Mouse (Mus musculus) liver, embryonic 14.5 days (tissue): ENCODE results near the gene Pawr. TPM values are rescaled to one million over a fixed set of nuclear protein-coding genes. Genes with fewer than 3 reads are reported as not detected.

ENCODE experiments used
- ATAC-seq: fragments of 200-750 bp; cut with Nextera tagmentation; 2 replicates; pipeline ENCODE4 v1.8.0; 2017; ENCODE audit warnings: moderate number of reproducible peaks, mild to moderate bottlenecking, moderate library complexity; ENCODE audit not compliant: insufficient read depth
- DNase-seq, 3 experiments: peaks; one replicate each; pipeline ENCODE4 v3.0.0-alpha.2; 2012 to 2013; ENCODE audit warnings: low read depth in 3 of 3, low spot score in 3 of 3
- H3K27ac ChIP-seq: fragments of 300-500 bp; sonication (generic); 2 replicates; pipeline ENCODE4 v1.5.1; 2014; ENCODE audit warnings: moderate library complexity, mild to moderate bottlenecking, control low read depth, inconsistent platforms
- H3K27me3 ChIP-seq: fragments of 300-500 bp; sonication (generic); 2 replicates; pipeline ENCODE4 v1.6.1; 2014; ENCODE audit warnings: mild to moderate bottlenecking, low read length, moderate library complexity; ENCODE audit not compliant: control insufficient read depth, insufficient read depth
- H3K36me3 ChIP-seq: fragments of 300-500 bp; sonication (generic); replicated peaks from 2 replicates; pipeline ENCODE4 v1.6.1; 2014; ENCODE audit warnings: low read depth; ENCODE audit not compliant: control insufficient read depth, insufficient read depth
- H3K4me1 ChIP-seq, 2 experiments: fragments of 200-500 bp in 1 of 2; fragments of 300-500 bp in 1 of 2; sonication (generic) in 1 of 2; replicated peaks; 2 replicates each; pipeline ENCODE4 v1.6.1; 2012 to 2014; ENCODE audit warnings: antibody characterized with exemption in 1 of 2, inconsistent platforms in 1 of 2, low read length in 1 of 2; ENCODE audit not compliant: control insufficient read depth in 2 of 2, insufficient read depth in 2 of 2
- H3K4me2 ChIP-seq: fragments of 300-500 bp; sonication (generic); 2 replicates; pipeline ENCODE4 v1.6.1; 2014; ENCODE audit warnings: low read depth, mild to moderate bottlenecking, control low read depth, moderate library complexity
- H3K4me3 ChIP-seq, 2 experiments: fragments of 200-500 bp in 1 of 2; fragments of 300-500 bp in 1 of 2; sonication (generic) in 1 of 2; 2 replicates each; pipeline ENCODE4 v1.5.1; 2012 to 2014; ENCODE audit warnings: low read depth in 2 of 2, low read length in 2 of 2, mild to moderate bottlenecking in 2 of 2, control low read depth in 1 of 2, inconsistent platforms in 1 of 2, moderate library complexity in 1 of 2; ENCODE audit not compliant: insufficient read depth in 1 of 2
- H3K9ac ChIP-seq: fragments of 300-500 bp; sonication (generic); replicated peaks from 2 replicates; pipeline ENCODE4 v1.6.1; 2014; ENCODE audit warnings: mild to moderate bottlenecking, control low read depth, moderate library complexity
- H3K9me3 ChIP-seq: fragments of 300-500 bp; sonication (generic); 2 replicates; pipeline ENCODE4 v1.6.1; 2016; ENCODE audit warnings: low read length, mixed read lengths; ENCODE audit not compliant: control insufficient read depth
- CTCF ChIP-seq: IDR thresholded peaks from 2 replicates; pipeline ENCODE4 v1.5.1; 2016; ENCODE audit warnings: antibody characterized with exemption, low read depth, control low read depth
- EP300 ChIP-seq: IDR thresholded peaks from 2 replicates; pipeline ENCODE4 v1.6.1; 2016; ENCODE audit warnings: antibody characterized with exemption, low read depth
- WGBS: fragments of 180-500 bp; shearing (Covaris S2); extraction: QIAGEN DNeasy Blood & Tissue Kit; methylation state at CpG from one replicate; pipeline ENCODE4 v1.1.7; 2014; ENCODE audit not compliant: insufficient replicate concordance; 5-methylcytosine and 5-hydroxymethylcytosine counted together
- polyA plus RNA-seq, 2 experiments: library from polyadenylated mRNA; depleted of rRNA in 1 of 2; stranded (reverse) in 1 of 2; unstranded in 1 of 2; fragments of >200 nt; fragmentation: Nextera tagmentation in 1 of 2; extraction: Ambion mirVana in 1 of 2; gene quantifications; 2 replicates each; pipeline versions ENCODE4 v1.2.1 to v1.2.3; 2012 to 2014

Gene Pawr
- polyA plus RNA-seq (2012; rRNA removed) (2.0 and 3.7 TPM in 2 replicates), polyA plus RNA-seq (2014; fragmentation: Nextera tagmentation; extraction: Ambion mirVana) (4.4 and 5.0 TPM in 2 replicates)

GRCm38 (mm10) chr10:108331784-108332561 is at the start of gene Pawr:
Gene Pawr, plus strand, starts transcription at chr10:108332121.
- ATAC-seq (peak; percentile 88), DNase-seq (peak; percentile 53 to 68 (median 67))
- Histone ChIP-seq H3K4me2 (peak within 1 kb of the TSS; percentile 73), H3K27ac (no peak within 1 kb of the TSS), H3K36me3 (no peaks in the 10 kb centered on the region), H3K4me1 (peaks cover 0 to 8% of the 10 kb centered on the region in 2 experiments; a peak in 2 of 4 replicates), H3K27me3 (peaks cover 31% of the 10 kb centered on the region), H3K4me3 (peak within 1 kb of the TSS; percentile 63 to 76), H3K9me3 (no peaks in the 10 kb centered on the region), H3K9ac (peak within 1 kb of the TSS; percentile 64)
- under 1% methylated on average over 72 of the region's 85 CpGs for WGBS
- no peak for TF ChIP-seq EP300
- no peak for TF ChIP-seq CTCF

GRCm38 (mm10) chr10:108282351-108282750 is 49.6 kb upstream of the Pawr start:
- no peak overlapping the region for H3K4me2 ChIP-seq
- WGBS, result 52% methylated on average over 6 of the region's 6 CpGs
- no peak overlapping the region for H3K9ac ChIP-seq
- H3K4me3 ChIP-seq, result no peak overlapping the region
- no peaks in the 10 kb centered on the region for H3K27me3 ChIP-seq
- no peaks in the 10 kb centered on the region for H3K4me1 ChIP-seq
- ATAC-seq, result peak; percentile 72
- H3K27ac ChIP-seq, result no peak overlapping the region
- no peaks in the 10 kb centered on the region for H3K9me3 ChIP-seq
- H3K36me3 ChIP-seq, result peaks cover 7% of the 10 kb centered on the region
- DNase-seq, result peak in 1 of 3 experiments; percentile 10
- TF ChIP-seq CTCF, result no peak
- TF ChIP-seq EP300, result no peak

- H3K4me2 ChIP-seq, result no peak overlapping the region
- no peak overlapping the region for H3K4me3 ChIP-seq
- no peak overlapping the region for H3K27ac ChIP-seq
- peaks cover 4% of the 10 kb centered on the region for H3K36me3 ChIP-seq
- 84% methylated on average over 2 of the region's 2 CpGs for WGBS
- no peak for ATAC-seq
- no peaks in the 10 kb centered on the region for H3K27me3 ChIP-seq
- H3K9me3 ChIP-seq, result no peaks in the 10 kb centered on the region
- H3K4me1 ChIP-seq, result no peaks in the 10 kb centered on the region
- no peak overlapping the region for H3K9ac ChIP-seq
- no peak for TF ChIP-seq EP300
- no peak for TF ChIP-seq CTCF
- no peak for DNase-seq
Measured at GRCm38 (mm10) chr10:108283418-108283817, 48.5 kb upstream of the Pawr start.

GRCm38 (mm10) chr10:108283837-108284236 is 48.1 kb upstream of the Pawr start:
- no peaks in the 10 kb centered on the region for H3K4me1 ChIP-seq
- H3K4me2 ChIP-seq, result no peak overlapping the region
- no peaks in the 10 kb centered on the region for H3K9me3 ChIP-seq
- no peak for DNase-seq
- TF ChIP-seq EP300 (no peak), CTCF (no peak)
- no peak overlapping the region for H3K4me3 ChIP-seq
- H3K9ac ChIP-seq, result no peak overlapping the region
- no peak overlapping the region for H3K27ac ChIP-seq
- ATAC-seq, result no peak
- no peaks in the 10 kb centered on the region for H3K27me3 ChIP-seq
- H3K36me3 ChIP-seq, result peaks cover 4% of the 10 kb centered on the region
- WGBS, result 72% methylated on average over 4 of the region's 4 CpGs

- TF ChIP-seq CTCF (no peak), EP300 (no peak)
- H3K36me3 ChIP-seq, result peaks cover 4% of the 10 kb centered on the region
- no peak for ATAC-seq
- H3K4me2 ChIP-seq, result no peak overlapping the region
- H3K27me3 ChIP-seq, result no peaks in the 10 kb centered on the region
- WGBS, result 82% methylated on average over 4 of the region's 4 CpGs
- H3K4me1 ChIP-seq, result no peaks in the 10 kb centered on the region
- DNase-seq, result no peak
- H3K9ac ChIP-seq, result no peak overlapping the region
- H3K9me3 ChIP-seq, result no peaks in the 10 kb centered on the region
- H3K4me3 ChIP-seq, result no peak overlapping the region
- no peak overlapping the region for H3K27ac ChIP-seq
Measured at GRCm38 (mm10) chr10:108284445-108284844, 47.5 kb upstream of the Pawr start.
